Mouse (Mus musculus): Measurements from ENCODE around the gene Fezf2.

DNA sequence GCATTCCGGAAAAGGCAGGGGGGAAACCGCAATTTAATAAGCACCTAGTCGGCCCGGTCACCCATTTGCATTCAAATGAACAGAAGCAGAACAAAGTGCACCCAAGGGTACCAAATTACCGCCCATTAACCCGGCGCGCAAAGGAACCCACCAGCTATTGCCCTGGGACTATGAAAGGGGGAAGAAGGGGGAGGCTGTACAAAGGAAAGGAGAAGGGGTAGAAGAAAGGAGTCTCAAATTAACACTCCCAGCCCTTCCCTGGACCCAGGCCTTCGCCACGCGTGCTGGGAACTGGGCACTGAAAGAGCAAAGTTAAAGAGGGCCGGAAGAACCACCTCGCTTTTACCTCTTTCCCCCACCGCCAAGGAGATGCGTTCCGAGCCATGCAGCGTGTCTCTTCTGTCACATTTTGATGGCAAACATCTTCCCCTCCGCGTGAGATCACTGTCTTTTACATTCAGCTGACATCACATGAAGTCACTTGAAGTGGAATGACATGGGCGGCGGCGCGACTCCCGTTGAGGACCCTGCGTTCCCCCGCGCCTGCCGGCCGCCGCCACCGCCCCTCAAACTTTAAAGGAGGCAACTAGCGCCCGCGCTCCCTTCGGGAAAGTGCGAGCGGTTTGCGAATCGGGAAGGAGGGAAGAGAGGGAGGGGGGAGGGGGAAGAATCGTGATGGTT is 2.6 kb downstream of the Fezf2 start:
- no peak for TF ChIP-seq CTCF (IDR thresholded peaks at IDR 0.05; ENCODE audit: borderline replicate concordance, extremely low read depth, insufficient read depth, insufficient read length)
- TF ChIP-seq POLR2A (IDR thresholded peaks at IDR 0.05; ENCODE audit: borderline replicate concordance, extremely low read depth, insufficient read depth, insufficient read length, poor library complexity, severe bottlenecking), result no peak
